Mouse (Mus musculus): ENCODE measurements at regions not wholly inside any gene's neighbourhood (a gene's known extent, or its start where the extent isn't known, plus 50 kb on each side); places are given as distances from the start of the nearest gene placed in this dataset.

DNA sequence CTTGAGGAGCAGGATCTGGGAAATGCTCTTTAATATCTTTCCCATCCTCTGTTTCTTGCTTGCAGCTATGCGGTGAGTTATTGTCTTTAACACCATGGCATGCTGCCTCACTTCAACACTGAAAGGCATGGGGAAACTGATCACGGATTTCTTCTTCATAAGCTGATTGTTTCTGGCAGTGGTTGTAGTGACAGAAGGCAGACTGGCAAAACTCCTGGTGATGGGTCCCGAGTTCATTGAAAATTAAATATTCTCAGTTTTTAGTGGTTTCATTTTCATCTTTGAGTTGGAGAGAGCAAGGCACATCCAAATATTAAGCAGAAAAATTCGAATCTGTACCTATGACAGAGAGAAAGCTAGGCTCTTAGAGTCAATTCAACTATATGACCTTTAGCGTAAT lies 617.0 kb upstream of the Kirrel3 start:
- in situ Hi-C loops (cut with MboI; ENCODE audit: low sequenced_read_pairs): no loop called here

DNA sequence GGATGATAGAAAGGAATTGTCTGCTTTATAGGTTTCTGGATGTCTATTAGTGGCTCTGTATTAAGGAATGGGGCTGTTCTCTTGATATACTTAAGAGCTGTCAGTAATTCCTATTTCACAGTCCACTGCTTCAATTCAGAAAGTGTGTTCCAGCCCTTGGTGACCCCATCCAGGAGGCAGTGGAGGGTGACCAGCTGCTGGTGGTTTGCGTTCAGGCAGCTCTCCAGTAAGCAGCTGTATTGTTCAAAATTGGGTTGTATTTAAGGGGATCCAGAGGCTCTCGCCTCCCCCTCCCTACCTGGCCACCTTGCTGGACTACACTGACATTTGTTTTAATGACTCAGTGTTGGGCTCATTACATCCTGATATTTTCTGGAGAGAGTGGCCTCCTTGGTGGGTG lies 598.4 kb upstream of the Kirrel3 start:
- in situ Hi-C loops (cut with MboI; ENCODE audit: low sequenced_read_pairs): no loop called here

DNA sequence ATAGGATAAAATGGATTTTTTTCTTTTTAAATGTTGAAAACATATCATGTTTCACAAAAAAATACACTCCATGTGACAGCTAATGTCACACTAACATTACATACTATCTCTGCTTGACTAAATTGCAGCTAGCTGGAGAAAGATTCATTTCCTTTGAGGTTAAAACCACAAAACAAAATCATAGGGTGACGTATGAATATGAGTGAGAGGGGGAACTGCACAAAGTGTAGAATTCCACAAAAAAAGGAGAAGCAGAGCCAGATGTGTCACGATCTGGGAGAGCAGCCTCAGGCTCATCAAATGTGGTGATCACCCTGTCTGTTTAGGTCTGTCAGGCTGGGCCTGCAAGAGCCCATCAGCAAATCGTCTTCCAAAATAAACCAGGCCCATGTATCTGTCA lies 593.7 kb upstream of the Kirrel3 start:
- in situ Hi-C loops (cut with MboI; ENCODE audit: low sequenced_read_pairs): no loop called here

DNA sequence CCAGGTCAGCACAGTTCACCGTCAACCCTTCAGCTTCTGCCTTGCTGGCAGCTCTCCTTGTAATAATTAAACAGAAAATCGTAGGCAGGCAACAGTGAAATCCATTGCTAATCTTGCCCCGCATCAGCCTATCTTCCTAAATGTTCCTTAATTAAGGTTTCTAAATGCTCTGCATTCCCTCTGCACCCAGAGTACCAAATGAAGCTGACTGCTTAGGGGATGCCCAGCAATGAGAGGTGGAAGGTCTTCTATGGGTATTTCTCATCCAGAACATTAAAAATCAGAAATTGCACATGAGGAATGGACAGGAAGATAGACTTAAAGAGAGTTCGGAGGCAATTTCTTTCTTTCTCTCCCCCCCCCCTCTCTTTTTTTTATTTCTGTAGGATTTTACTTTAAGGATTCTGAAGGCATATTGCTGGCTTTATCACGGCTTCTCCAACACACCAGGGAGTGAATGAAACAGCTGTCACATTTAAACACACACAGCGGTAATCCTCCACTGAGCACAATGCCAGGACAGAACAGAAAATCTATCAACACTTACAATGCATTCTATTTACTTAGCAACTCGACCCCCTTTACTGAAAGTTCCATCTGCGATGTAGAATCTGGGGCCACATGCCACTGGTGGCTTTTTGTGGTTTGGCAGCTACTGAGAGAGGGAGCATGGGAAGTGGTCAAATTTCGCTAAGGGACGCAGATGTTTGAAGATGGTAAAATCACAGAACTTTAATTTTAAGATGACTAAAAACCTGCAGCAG lies 584.2 kb upstream of the Kirrel3 start:
- in situ Hi-C loops (cut with MboI; ENCODE audit: low sequenced_read_pairs): no loop called here

DNA sequence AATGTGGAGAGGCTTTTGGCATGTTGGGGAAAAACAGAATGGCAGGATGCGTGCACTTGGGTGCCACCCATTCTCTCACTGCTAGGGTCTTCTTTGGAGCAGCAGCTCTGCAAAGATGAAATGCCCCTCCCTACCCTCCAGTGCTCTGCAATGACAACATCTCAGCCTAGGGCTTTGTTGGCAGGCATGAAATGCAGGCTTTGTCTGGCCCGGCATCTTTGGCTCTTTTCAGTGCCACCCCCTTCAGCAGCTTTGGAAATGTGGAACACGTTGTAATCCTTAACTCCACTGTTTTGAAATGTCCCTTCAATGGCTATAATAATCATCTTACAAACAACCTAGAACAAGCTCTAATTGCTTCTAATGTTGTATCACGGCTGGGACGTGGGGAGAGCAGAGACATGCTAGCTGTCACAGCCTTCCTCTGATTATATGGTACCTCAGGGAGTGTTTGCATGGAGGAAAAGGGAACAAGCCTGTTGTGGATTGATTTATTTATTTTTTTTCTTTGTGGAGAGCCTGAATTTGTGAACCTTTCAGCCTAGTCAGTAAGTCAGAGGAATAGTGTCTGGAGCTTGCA lies 581.6 kb upstream of the Kirrel3 start:
- in situ Hi-C loops (cut with MboI; ENCODE audit: low sequenced_read_pairs): no loop called here

DNA sequence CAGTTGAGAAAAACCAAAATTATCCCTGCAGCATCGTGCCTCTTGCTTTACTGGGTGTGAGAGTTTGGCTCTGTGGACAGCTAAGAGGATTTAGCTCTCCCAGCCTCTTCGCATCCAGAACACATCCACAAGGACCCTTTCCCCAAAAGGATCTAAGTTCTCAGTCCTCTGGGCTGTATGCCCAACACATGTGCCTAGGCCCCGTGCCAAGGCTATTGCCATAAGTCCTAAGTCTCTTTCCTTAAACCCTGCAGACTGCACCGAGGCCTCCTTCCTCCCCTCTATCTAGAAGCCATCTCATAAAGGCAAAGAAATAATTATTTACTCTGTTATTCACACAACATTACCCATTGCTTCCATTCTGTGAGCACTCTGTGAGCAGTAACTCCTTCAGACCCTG lies 570.8 kb upstream of the Kirrel3 start:
- in situ Hi-C loops (cut with MboI; ENCODE audit: low sequenced_read_pairs): no loop called here

DNA sequence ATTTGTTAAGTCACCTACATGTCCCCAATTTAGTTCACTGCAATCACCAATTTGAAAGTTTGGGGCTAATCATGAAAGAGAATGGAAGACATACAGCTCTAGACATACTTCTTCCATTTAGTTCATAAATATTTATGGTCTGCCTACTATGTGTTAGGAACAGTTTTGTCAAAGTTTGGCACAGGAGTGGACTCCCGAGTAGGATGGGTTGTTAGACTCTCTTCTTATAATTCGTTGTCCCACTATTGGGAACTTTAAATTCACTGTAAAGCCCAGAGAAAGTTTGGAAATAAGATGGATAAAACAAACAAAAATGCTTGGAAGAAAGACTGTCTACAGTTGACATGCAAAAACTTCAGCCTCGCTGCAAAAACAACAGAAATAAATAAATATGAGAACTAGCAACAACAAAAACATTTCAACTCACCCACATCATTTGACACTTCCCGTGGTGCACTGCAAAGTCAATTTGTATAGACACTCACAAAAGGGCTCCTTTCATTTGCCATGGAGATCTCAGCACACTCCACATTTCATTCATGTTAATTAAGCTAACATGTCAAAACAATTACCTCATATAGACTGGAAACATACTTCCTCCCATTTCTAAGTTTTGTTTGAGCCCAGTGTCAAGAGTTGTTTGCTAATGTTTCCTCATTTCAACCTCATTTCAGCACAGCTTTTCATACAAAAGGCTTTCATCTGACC lies 570.2 kb upstream of the Kirrel3 start:
- in situ Hi-C loops (cut with MboI; ENCODE audit: low sequenced_read_pairs): no loop called here

DNA sequence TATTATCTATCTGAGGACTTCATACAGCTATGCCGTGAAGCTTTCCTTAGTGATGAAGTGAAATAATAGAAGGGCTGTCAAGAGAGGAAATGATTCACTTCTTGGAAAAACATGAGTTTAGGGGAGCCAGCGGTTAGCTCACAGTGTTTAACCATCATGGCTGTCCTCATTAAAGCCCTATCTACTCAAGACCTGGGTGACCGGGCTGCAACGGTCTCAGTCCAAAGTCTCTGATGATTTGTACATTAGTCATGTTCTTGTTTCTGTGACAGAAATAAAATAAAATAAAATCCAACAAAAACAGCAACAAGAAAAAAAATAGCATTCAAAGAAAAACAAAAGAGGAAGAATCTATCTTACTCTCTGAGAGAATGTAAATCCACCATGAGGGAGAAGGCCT lies 555.4 kb upstream of the Kirrel3 start:
- in situ Hi-C loops (cut with MboI; ENCODE audit: low sequenced_read_pairs): no loop called here

DNA sequence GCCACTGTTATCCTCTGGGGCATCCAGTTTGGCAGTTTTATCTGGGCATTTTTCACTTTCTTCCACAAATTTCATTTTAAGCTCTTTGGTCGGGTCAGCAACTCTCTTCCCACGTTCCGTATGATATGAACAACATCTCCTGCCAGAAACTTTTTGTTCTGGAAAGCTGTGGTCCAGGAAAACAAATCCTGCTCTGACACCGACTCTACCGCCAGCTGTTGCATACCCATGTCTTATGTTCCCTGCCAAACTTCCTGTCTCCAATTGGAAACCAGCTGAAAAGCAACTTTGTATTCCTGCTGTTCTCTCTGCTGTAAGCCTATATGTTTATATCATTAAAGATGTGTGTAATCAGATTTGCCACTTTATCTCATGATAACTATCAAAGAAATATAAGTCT lies 551.6 kb upstream of the Kirrel3 start:
- in situ Hi-C loops (cut with MboI; ENCODE audit: low sequenced_read_pairs): no loop called here

DNA sequence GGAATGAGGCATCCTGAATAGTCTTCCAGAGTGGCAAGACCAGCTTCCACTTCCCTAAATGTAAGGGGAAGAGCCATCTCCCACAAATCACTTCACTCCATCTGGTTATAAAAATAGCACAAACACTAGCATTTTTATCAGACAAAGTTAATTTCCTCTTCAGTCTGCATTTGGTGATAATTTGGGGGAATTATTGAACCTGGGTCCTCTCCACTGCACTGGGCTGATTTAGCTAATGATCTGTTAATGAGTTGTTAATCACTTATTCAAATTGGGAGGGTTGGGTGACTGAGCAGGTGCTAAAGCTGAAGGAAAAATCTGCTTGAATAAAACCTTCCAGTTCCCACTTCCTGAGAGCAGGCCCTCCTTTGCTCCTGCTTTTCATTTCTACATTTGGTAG lies 531.4 kb upstream of the Kirrel3 start:
- in situ Hi-C loops (cut with MboI; ENCODE audit: low sequenced_read_pairs): no loop called here

Measured in CH12F3 (cell line).